Mouse (Mus musculus) stomach, embryonic 16.5 days (tissue): ENCODE results near the gene Ppm1a. TPM values are rescaled to one million over a fixed set of nuclear protein-coding genes. Genes with fewer than 3 reads are reported as not detected.

Experiments used
- ATAC-seq: fragments of 200-750 bp; cut with Nextera tagmentation; 2 replicates; pipeline ENCODE4 v1.8.0; 2017; ENCODE audit warnings: moderate number of reproducible peaks, moderate TSS enrichment; ENCODE audit not compliant: insufficient read depth, low FRiP score
- H3K27ac ChIP-seq: fragments of 300-500 bp; sonication (generic); 2 replicates; pipeline ENCODE4 v1.5.1; 2014; ENCODE audit warnings: low read length
- H3K27me3 ChIP-seq: fragments of 300-500 bp; sonication (generic); 2 replicates; pipeline ENCODE4 v1.6.1; 2014; ENCODE audit warnings: low read length, control low read depth, mixed read lengths; ENCODE audit not compliant: control insufficient read depth, insufficient read depth
- H3K36me3 ChIP-seq: fragments of 300-500 bp; sonication (generic); 2 replicates; pipeline ENCODE4 v1.6.1; 2014; ENCODE audit warnings: low read length; ENCODE audit not compliant: control insufficient read depth, insufficient read depth
- H3K4me1 ChIP-seq: fragments of 300-500 bp; sonication (generic); 2 replicates; pipeline ENCODE4 v1.6.1; 2014; ENCODE audit warnings: low read length, control low read depth, mixed read lengths; ENCODE audit not compliant: control insufficient read depth, insufficient read depth
- H3K4me2 ChIP-seq: fragments of 300-500 bp; sonication (generic); 2 replicates; pipeline ENCODE4 v1.6.1; 2014; ENCODE audit warnings: low read depth, low read length, mixed read lengths
- H3K4me3 ChIP-seq: fragments of 300-500 bp; sonication (generic); replicated peaks from 2 replicates; pipeline ENCODE4 v1.5.1; 2014; ENCODE audit warnings: mild to moderate bottlenecking, low read length
- H3K9ac ChIP-seq: fragments of 300-500 bp; sonication (generic); 2 replicates; pipeline ENCODE4 v1.6.1; 2014; ENCODE audit warnings: low read length
- H3K9me3 ChIP-seq: fragments of 300-500 bp; sonication (generic); replicated peaks from 2 replicates; pipeline ENCODE4 v1.6.1; 2016; ENCODE audit warnings: low read length, control low read depth; ENCODE audit not compliant: control insufficient read depth
- WGBS: fragments of 180-500 bp; shearing (Covaris S2); extraction: QIAGEN DNeasy Blood & Tissue Kit; methylation state at CpG from one replicate; pipeline ENCODE4 v1.1.7; 2014; 5-methylcytosine and 5-hydroxymethylcytosine counted together
- polyA plus RNA-seq: library from polyadenylated mRNA; unstranded; fragments of >200 nt; fragmentation: Nextera tagmentation; extraction: Ambion mirVana; gene quantifications from 2 replicates; pipeline ENCODE4 v1.2.1, GENCODE M21; 2015

The Ppm1a gene
- polyA plus RNA-seq, 1 experiment from 2014 or later, result 22.9 TPM

DNA sequence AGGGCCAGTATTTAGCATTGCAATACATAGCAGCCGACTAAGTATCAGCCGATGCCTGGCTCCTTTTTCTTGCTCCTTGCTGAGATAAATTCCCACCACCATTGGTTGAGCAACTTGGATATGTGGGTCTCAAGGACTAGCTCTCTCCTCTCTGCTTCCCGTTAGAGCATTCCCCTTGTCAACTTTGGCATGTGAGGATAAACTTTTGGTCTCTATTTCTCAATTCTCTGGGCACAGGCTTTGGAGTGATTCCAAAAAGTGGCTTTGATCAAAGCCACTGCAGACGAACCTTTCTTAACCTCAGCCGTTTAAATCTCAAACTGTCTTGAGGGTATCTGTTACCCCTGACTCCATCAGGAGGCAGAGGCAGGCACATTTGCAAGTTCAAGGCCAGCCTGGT lies 29.6 kb upstream of the Ppm1a start:
- H3K4me2 ChIP-seq, result no peak overlapping the region
- no peaks in the 10 kb centered on the region for H3K9me3 ChIP-seq
- H3K27ac ChIP-seq, result no peak overlapping the region
- H3K4me3 ChIP-seq, result no peak overlapping the region
- H3K9ac ChIP-seq, result no peak overlapping the region
- no peaks in the 10 kb centered on the region for H3K4me1 ChIP-seq
- no peaks in the 10 kb centered on the region for H3K27me3 ChIP-seq
- WGBS, result 52% methylated on average over 5 of the region's 5 CpGs
- no peak for ATAC-seq
- no peaks in the 10 kb centered on the region for H3K36me3 ChIP-seq

DNA sequence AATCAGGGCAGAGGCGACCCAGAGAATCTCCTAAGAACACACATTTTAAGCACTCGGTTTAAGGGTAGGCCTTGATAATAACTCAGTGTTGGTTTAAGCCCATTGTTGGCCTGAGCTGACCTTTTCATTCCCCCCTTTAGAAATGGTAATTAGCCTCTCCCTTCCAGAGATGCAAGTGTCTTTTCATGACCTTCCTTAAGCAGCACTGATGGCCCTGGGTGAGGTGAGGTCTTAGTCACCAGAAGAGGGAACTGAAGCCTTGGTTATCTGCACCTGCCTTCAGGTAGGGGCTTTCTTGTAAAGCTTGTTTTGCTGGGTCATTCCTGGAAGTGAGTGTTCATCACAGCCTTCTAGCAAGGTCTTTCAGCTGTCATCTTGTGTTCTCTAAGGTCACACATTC lies 23.1 kb upstream of the Ppm1a start:
- Histone ChIP-seq H3K4me2 (no peak overlapping the region), H3K9me3 (no peaks in the 10 kb centered on the region), H3K27me3 (no peaks in the 10 kb centered on the region), H3K4me3 (no peak overlapping the region), H3K4me1 (no peaks in the 10 kb centered on the region), H3K27ac (no peak overlapping the region), H3K36me3 (no peaks in the 10 kb centered on the region), H3K9ac (no peak overlapping the region)
- WGBS, result 60% methylated on average over 2 of the region's 2 CpGs
- ATAC-seq, result no peak

DNA sequence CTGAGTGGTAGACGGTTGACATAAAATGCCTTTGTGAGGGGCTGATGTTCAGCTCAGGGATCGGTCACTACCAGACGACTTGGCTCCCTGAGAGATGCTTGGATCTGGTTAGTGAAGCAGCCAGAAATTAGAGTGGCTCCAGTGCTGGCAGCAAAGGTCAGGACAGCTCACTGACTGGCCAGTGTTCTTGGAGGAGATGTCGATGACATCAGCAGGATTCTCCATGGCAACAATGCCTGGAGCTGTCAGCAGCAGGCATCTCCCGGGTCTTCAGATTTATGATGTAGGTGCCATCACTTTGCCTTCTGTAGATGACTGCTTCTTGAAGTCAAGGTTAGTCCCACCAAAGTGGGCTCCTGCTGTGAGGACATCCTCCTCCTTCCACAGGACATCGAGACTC lies 16.1 kb upstream of the Ppm1a start:
- 73% methylated on average over 6 of the region's 6 CpGs for WGBS
- Histone ChIP-seq H3K4me2 (no peak overlapping the region), H3K9me3 (no peaks in the 10 kb centered on the region), H3K4me3 (no peak overlapping the region), H3K27ac (no peak overlapping the region), H3K9ac (no peak overlapping the region), H3K36me3 (no peaks in the 10 kb centered on the region), H3K4me1 (no peaks in the 10 kb centered on the region), H3K27me3 (no peaks in the 10 kb centered on the region)
- ATAC-seq, result no peak

DNA sequence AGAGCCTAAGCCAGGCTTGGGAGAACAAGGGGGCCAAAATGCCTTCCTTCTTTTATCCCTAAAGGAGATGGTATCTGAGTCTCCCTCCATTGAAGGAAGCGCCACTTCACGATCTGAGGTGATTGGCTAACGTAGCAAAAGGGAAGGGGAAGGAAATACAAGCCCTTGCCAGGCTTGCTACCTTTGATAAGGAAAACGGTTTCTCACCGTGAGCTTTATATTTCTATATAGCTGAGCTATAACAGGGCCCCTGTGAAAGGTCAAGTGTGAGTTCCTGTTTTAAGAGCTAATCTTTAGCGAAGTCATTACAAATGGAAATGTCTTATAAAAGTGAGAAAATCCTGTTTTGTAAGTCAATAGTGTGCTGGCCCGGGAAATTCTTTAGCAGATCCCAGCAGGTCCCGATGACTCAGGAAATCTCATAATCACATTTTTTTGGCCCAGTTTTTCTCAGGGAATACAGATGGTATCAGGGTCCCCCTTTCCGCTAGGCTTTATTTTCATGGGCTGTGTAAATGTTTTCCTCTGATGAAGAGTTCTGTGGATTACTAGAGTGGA lies 12.4 kb upstream of the Ppm1a start:
- Histone ChIP-seq H3K27ac (no peak overlapping the region), H3K27me3 (no peaks in the 10 kb centered on the region), H3K9me3 (no peaks in the 10 kb centered on the region), H3K4me3 (no peak overlapping the region), H3K36me3 (no peaks in the 10 kb centered on the region), H3K9ac (no peak overlapping the region), H3K4me1 (no peaks in the 10 kb centered on the region), H3K4me2 (no peak overlapping the region)
- no peak for ATAC-seq
- WGBS, result 31% methylated on average over 9 of the region's 9 CpGs

DNA sequence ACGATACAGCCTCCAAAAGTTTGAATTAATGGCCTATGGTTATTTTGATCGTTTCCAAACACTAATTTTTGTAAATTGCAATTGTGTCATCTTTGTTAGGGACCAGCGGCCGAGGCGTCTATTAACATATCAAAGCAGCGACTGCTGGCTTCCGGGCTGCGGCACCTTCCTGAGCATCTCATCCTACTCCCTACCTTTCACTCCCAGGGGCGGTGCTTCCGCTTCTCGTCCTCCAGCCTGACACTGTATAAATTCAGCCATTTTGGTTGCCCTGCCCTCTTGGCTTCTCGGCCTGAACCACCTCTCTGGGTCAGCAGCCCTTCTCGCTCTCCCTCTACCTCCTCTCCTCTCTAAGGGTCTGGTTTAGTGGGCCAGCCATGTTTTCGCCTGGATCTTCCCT lies 11.8 kb upstream of the Ppm1a start:
- Histone ChIP-seq H3K27me3 (no peaks in the 10 kb centered on the region), H3K9me3 (no peaks in the 10 kb centered on the region), H3K4me3 (no peak overlapping the region), H3K36me3 (no peaks in the 10 kb centered on the region), H3K4me1 (no peaks in the 10 kb centered on the region), H3K27ac (no peak overlapping the region), H3K9ac (no peak overlapping the region), H3K4me2 (no peak overlapping the region)
- WGBS, result 64% methylated on average over 14 of the region's 14 CpGs
- no peak for ATAC-seq

DNA sequence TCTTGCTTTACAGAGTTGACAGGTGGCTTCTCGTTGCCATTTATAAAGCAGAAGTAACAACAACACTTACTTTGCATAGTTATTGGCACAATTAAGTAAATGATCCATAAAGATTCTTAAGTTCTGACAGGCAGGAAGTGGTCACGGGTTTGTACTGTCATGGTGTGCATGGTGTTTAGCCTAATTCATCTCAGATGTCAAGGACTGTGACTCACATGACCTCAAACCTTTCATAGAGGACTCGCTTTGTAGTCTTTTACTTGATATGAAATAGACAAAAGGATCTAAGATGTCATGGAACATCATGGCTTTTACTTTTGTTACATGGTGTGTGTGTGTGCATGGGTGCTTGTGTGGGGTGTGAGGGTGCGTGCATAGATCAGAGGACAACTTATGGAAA lies 8.9 kb upstream of the Ppm1a start:
- H3K4me3 ChIP-seq, result no peak overlapping the region
- 75% methylated on average over 4 of the region's 4 CpGs for WGBS
- no peak overlapping the region for H3K4me2 ChIP-seq
- no peak for ATAC-seq
- no peaks in the 10 kb centered on the region for H3K9me3 ChIP-seq
- no peaks in the 10 kb centered on the region for H3K27me3 ChIP-seq
- H3K9ac ChIP-seq, result no peak overlapping the region
- H3K4me1 ChIP-seq, result no peaks in the 10 kb centered on the region
- no peaks in the 10 kb centered on the region for H3K36me3 ChIP-seq
- H3K27ac ChIP-seq, result no peak overlapping the region

DNA sequence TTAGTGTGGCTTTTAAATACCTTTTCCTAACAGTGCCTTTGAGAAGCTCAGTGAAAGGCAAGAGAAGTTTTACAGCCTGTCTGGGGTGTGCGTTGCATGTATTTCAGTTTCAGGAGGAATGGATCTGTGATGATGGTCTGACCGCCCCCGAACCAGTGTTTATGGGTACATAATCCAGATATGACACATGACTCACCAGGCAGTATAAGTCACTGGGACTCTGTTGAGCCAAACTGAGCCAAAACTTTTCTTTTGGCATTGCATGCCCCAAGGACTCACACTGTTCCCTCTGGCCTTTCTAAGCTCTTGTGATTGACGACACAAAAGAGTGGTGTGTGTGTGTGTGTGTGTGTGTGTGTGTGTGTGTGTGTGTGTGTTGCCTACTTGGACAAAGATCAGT lies 8.4 kb upstream of the Ppm1a start:
- Histone ChIP-seq H3K9me3 (no peaks in the 10 kb centered on the region), H3K27me3 (no peaks in the 10 kb centered on the region), H3K36me3 (no peaks in the 10 kb centered on the region), H3K4me3 (no peak overlapping the region), H3K9ac (no peak overlapping the region), H3K4me2 (no peak overlapping the region), H3K4me1 (no peaks in the 10 kb centered on the region), H3K27ac (no peak overlapping the region)
- WGBS, result 79% methylated on average over 4 of the region's 4 CpGs
- no peak for ATAC-seq

DNA sequence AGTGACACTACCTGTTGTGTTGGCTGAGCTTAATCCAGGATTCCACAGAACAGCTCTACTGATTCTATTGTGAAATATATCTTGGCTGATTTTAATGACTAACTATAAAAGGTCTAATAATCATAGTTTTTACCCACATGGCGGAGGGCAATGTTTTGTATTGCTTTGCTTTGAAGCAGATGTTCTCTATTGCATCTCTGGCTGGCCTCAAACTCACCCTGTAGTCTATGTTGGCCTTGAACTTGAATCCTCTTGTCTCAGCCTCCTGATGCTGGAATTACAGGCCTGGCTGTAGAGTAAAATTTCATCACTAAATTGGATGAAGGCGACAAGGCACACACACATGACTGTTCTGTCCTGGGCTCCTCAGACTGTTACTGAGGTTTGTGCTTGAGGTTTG lies 7.8 kb upstream of the Ppm1a start:
- Histone ChIP-seq H3K4me2 (no peak overlapping the region), H3K9me3 (no peaks in the 10 kb centered on the region), H3K4me3 (no peak overlapping the region), H3K4me1 (no peaks in the 10 kb centered on the region), H3K9ac (no peak overlapping the region), H3K36me3 (no peaks in the 10 kb centered on the region), H3K27ac (no peak overlapping the region), H3K27me3 (no peaks in the 10 kb centered on the region)
- no peak for ATAC-seq
- WGBS, result 79% methylated on average over 2 of the region's 2 CpGs

DNA sequence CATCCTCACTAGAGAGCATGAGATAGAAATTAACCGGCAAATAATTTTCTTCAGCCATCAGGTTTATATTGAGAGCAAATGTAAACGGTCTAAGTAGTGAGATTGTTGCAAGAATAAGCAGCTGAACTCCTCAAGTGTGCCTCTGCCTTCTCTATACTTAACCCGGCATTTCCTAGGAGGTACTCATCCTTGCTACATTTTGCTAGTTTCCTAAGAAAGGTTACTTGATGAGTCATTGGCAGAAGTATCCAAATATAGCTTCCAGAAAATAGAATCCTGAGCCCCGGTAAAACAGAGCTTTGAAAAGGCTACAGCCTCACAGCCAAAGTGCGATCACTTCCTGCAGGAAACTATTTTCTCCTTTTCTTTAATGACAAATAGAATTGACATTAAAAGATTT lies 7.2 kb upstream of the Ppm1a start:
- Histone ChIP-seq H3K27ac (no peak overlapping the region), H3K9me3 (no peaks in the 10 kb centered on the region), H3K4me1 (no peaks in the 10 kb centered on the region), H3K27me3 (no peaks in the 10 kb centered on the region), H3K9ac (no peak overlapping the region), H3K4me2 (no peak overlapping the region), H3K36me3 (no peaks in the 10 kb centered on the region), H3K4me3 (no peak overlapping the region)
- ATAC-seq, result no peak
- 58% methylated on average over 5 of the region's 5 CpGs for WGBS

DNA sequence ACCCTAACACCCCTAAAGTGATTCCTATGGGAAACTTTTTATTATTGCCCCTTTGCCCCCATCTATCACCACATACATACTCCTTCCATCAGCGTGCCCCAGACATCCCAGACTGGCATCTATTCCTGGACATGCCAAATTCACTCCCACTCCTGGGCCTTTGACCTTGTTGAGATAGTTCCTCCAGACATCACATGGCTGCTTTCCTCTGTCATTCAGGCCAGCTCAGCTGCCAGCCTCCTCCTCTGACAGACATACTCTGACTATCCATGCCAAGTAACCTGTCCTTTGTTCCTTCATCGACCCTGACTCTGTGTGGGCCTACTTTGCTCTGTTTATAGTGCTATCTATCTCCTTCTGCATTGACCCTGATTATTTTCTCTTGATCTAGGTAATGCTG lies 6.6 kb upstream of the Ppm1a start:
- no peaks in the 10 kb centered on the region for H3K36me3 ChIP-seq
- no peak overlapping the region for H3K4me2 ChIP-seq
- ATAC-seq, result no peak
- H3K9me3 ChIP-seq, result no peaks in the 10 kb centered on the region
- H3K4me1 ChIP-seq, result no peaks in the 10 kb centered on the region
- H3K9ac ChIP-seq, result no peak overlapping the region
- 82% methylated on average over 2 of the region's 2 CpGs for WGBS
- no peaks in the 10 kb centered on the region for H3K27me3 ChIP-seq
- H3K27ac ChIP-seq, result no peak overlapping the region
- no peak overlapping the region for H3K4me3 ChIP-seq
